Mouse (Mus musculus) lung, adult 2 months (tissue): Measurements from ENCODE around the gene E130308A19Rik. TPM values are rescaled to one million over a fixed set of nuclear protein-coding genes. Genes with fewer than 3 reads are reported as not detected.
"Not testable (repeated sequence)": the region's sequence is repeated elsewhere in the genome, so short reads cannot be mapped to it uniquely, and the experiment has no call there.

Experiments used
- DNase-seq: peaks from one replicate; pipeline ENCODE4 v3.0.0; 2022
- H3K4me1 ChIP-seq: fragments of 200-500 bp; 2 replicates; pipeline ENCODE4 v1.6.1; 2011; ENCODE audit warnings: low read length; ENCODE audit not compliant: control insufficient read depth, insufficient read depth
- H3K4me3 ChIP-seq: fragments of 200-500 bp; replicated peaks from 2 replicates; pipeline ENCODE3; 2011; ENCODE audit warnings: low read depth, mild to moderate bottlenecking, control low read depth, low read length; ENCODE audit errors: extremely low read depth
- CTCF ChIP-seq: fragments of 200-500 bp; IDR thresholded peaks from 2 replicates; pipeline ENCODE4 v1.5.1; 2011; ENCODE audit warnings: mild to moderate bottlenecking, low read length, control low read depth; ENCODE audit not compliant: insufficient read depth
- POLR2A ChIP-seq: fragments of 200-500 bp; IDR thresholded peaks from 2 replicates; pipeline ENCODE4 v1.6.1; 2011; ENCODE audit warnings: low read depth, mild to moderate bottlenecking, control low read depth, low read length, borderline replicate concordance; ENCODE audit errors: extremely low read depth
- WGBS: fragments of 180-500 bp; shearing (Covaris S2); methylation state at CpG from one replicate; pipeline ENCODE4 v1.1.7; 2018; 5-methylcytosine and 5-hydroxymethylcytosine counted together
- polyA plus RNA-seq: library from polyadenylated mRNA; depleted of rRNA; stranded (reverse); fragments of >200 nt; gene quantifications from 2 replicates; pipeline ENCODE4 v1.2.3, GENCODE M21; 2012

E130308A19Rik gene
- polyA plus RNA-seq, 1 experiment: 8.3 TPM

DNA sequence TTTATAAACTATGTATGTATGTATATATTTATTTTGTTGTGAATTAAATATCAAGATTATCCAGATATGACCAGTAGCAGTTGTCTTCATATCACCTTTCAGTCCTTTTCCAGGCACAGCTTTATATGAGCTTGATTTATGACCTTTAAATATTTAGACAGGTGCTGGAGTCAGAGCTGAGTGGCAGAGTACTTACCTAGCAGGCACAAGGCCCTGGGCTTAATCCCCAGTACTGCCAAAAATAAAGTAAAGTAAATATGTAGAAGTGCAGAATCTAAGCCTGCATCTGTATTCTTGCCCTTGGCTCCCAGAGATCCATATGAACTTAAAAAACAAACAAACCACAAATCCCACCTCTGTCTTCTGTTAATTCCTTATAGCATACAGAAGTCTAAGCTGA, 163.0 kb downstream of the E130308A19Rik start:
- H3K4me3 ChIP-seq: no peak overlapping the region
- H3K4me1 ChIP-seq: no peaks in the 10 kb centered on the region; the same call in 1 of the 2 replicates
- TF ChIP-seq CTCF: no peak
- TF ChIP-seq POLR2A: no peak
- DNase-seq: no peak

DNA sequence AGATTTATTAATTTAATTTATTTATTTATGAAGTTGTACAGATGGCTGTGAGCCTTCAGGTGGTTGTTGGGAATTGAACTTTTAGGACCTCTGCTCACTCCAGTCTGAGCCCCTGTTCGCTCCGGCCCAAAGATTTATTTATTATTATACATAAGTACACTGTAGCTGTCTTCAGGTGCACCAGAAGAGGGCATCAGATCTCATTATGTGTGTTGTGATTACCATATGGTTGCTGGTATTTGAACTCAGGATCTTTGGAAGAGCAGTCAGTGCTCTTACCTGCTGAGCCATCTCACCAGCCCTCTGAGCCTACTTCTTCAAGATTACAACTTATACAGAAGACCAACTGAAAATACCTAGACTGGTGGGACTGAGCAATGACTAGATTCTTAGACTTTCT, 167.6 kb downstream of the E130308A19Rik start:
- WGBS: 70% methylated on average over 2 of the region's 2 CpGs
- H3K4me1 ChIP-seq, DNase-seq, H3K4me3 ChIP-seq: not testable (repeated sequence)

DNA sequence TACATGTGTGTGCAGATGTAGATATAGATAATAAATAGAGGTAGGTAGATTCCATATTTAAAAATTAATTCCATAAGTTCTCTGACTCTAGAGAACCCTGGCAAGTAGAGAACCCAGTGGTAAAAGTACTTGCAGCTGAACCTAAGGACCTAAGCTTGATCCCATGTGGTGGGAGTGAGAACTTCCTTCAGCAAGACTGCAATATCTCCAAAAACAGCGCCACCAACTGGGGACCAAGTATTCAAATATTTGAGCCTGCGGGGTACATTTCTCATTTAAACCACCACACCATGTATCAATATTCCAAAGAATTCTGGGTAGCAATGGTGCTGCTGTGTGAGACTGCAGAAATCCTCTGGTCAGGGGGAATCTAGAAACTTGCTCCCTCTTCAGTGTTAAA, 168.1 kb downstream of the E130308A19Rik start:
- DNase-seq: no peak
- H3K4me3 ChIP-seq: no peak overlapping the region
- WGBS: 77% methylated on average over 2 of the region's 2 CpGs
- TF ChIP-seq CTCF (no peak), POLR2A (no peak)
- H3K4me1 ChIP-seq: no peaks in the 10 kb centered on the region

DNA sequence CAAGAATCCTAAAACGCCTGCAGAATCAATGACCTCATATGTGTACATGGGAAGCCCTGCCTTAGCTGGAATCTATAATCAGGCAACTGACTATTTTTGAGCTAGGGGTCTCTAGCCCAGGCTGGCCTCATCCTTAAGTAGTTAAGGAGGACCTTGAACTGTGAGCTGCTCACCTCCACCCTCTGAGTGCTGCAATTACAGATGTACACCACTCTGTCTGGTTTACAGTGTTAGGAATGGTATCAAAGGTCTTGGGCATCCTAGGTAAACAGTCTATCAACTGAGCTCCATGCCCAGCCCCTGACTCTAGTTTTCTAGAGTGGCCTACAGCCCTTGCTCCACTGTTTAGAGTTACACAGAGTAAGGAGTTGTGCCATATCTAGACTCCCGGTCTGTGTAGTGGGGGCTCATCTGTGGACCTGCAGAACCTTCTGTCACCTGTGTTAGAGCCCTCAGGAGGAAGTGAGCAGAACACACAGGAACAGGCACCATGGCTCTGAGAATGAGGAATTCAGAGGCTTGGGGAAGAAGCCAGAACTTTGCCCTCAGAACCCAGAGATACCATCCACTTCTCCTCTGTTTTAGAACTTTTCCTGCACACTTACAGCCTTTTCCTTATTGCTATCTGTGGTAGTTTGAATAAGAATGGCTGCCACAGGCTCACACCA, 169.9 kb downstream of the E130308A19Rik start:
- DNase-seq: no peak
- TF ChIP-seq CTCF: no peak
- no peak for TF ChIP-seq POLR2A
- WGBS: 74% methylated on average over 2 of the region's 2 CpGs
- Histone ChIP-seq H3K4me1 (no peaks in the 10 kb centered on the region), H3K4me3 (no peak overlapping the region)

DNA sequence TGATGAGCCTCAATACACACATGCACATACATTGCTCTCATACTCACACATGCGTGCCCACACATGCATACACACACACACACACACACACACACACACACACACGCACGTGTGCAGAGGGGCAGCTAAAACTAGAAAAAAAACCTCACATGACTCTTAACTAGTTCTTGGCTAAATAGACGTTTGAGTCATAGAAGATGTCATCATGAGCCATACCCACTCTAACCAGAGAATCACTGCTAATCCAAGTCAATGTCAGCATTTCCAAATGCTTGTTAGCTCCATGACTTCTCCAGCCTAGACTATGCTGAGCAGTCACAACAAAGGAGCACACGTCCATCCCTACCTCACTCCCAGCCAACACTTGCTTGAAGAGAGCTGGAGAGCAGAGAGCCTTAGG, 174.2 kb downstream of the E130308A19Rik start:
- no peak for DNase-seq
- no peak for TF ChIP-seq CTCF
- no peak for TF ChIP-seq POLR2A
- no peaks in the 10 kb centered on the region for H3K4me1 ChIP-seq
- H3K4me3 ChIP-seq: no peak overlapping the region
- 81% methylated on average over 5 of the region's 5 CpGs for WGBS

DNA sequence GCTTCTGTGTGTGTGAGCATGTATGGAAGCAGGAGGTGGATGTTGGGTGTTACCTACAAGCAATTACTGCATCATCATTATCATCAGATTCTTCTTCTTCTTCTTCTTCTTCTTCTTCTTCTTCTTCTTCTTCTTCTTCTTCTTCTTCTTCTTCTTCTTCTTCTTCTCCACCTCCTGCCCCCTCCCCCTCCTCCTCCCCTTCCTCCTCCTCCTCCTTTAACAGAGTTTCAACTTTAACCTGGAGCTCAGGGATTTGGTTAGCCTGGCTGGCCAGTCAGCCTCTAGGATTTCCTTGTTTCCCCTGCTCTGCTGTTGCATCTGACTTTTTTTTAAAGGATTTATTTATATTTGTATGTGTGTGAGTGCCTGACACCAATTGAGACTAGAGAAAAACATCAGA, 175.5 kb downstream of the E130308A19Rik start, which contains the start of gene Inip:
Inip (minus strand) TSS at position 101 of the 400 bp plus-strand sequence.
- H3K4me1 ChIP-seq: no peaks in the 10 kb centered on the region

DNA sequence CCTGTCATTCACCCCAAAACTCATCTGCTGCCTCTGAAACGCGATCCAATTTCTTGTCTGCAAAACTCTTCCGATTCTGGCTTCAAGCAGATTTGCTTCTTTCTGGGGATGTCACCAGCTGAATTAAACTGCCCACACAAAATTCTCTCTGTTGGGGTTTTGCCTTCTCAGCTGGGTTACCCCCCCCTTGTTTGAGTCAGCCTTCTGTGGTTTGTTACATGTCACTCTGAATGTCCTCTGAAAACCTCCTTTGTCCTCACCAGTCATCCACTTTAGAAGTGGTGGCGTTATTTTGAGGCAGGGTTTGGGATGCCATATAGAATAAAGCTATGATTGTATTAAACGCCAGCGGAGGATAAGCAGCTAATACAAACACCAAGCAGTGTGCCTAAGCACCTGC, 176.1 kb downstream of the E130308A19Rik start:
- WGBS: 81% methylated on average over 6 of the region's 6 CpGs
- DNase-seq: no peak

More for the DNA sequence above, 175.5 kb downstream of the E130308A19Rik start, which contains the start of gene Inip:
- H3K4me3 ChIP-seq: no peak within 1 kb of the TSS
- no peak for DNase-seq
- no peak for TF ChIP-seq CTCF
- TF ChIP-seq POLR2A: no peak

DNA sequence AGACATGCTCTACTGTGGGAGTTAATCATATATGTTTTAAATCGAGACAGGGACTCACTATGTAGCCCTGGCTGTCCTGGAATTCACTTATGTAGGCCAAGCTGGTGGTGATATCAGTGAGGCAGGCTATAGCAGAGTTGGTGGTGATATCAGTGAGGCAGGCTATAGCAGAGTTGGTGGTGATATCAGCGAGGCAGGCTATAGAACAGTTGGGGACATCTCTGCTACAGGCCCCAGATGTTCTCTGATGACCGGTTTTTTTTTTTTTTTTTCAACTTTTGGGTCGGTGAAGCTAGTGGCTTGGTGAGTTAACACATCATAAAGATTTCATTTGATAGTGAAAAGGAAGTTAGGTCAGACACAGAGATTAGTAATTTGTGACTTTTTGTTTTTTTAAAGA, 176.8 kb downstream of the E130308A19Rik start:
- 59% methylated on average over 4 of the region's 4 CpGs for WGBS
- no peak for DNase-seq
- H3K4me1 ChIP-seq: peaks cover 3% of the 10 kb centered on the region
- no peak overlapping the region for H3K4me3 ChIP-seq
- TF ChIP-seq CTCF: no peak
- no peak for TF ChIP-seq POLR2A

More for the DNA sequence above, 176.1 kb downstream of the E130308A19Rik start:
- H3K4me1 ChIP-seq: no peaks in the 10 kb centered on the region; the same call in 1 of the 2 replicates
- H3K4me3 ChIP-seq: no peak overlapping the region
- no peak for TF ChIP-seq CTCF
- TF ChIP-seq POLR2A: no peak

DNA sequence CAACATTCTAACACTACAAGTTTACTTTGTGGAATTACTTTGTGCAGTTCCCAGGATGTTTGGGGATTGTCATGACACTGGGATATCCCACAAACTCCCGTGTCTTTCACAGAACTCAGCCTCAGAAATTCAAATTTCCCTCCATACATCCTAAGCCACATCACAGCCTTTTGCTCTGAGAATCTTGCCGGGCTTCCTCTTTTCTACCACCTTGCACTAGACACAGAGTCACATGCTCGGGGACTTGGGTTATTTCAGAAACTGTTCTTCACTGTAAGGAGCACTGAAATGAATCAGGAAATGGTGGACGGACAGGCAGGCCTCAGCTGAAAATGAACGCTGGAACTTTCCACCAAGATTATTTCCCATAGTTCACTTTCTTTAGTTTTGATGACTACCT, 177.3 kb downstream of the E130308A19Rik start:
- DNase-seq: no peak
- H3K4me1 ChIP-seq: peaks cover 4% of the 10 kb centered on the region
- TF ChIP-seq POLR2A (no peak), CTCF (no peak)
- 68% methylated on average over 5 of the region's 5 CpGs for WGBS
- H3K4me3 ChIP-seq: no peak overlapping the region

DNA sequence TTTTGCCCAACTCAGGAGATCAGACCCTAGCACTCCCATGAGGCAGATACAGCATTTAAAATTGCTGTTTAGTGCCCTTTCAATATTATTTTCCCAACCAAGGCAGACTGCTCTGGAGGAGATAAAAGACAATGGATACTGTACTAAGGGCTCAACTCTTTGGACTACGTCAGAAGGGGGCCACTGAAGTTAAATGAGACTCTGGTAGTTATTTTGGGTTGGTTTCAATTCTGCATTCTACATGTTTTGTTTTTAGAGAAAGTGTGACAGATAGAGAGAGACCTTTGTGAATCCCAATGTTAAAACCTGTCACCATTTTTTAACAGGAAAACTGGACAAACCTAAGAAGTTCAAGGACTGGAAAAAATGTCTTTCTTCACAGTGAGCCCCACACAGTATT, 178.7 kb downstream of the E130308A19Rik start:
- H3K4me1 ChIP-seq: peaks cover 4% of the 10 kb centered on the region
- H3K4me3 ChIP-seq: no peak overlapping the region
- TF ChIP-seq CTCF (no peak), POLR2A (no peak)
- WGBS: 70% methylated on average over 1 of the region's 1 CpGs
- no peak for DNase-seq
